Mouse (Mus musculus) spleen, adult 2 months (tissue): ENCODE data around the gene Adss.

ENCODE experiments used
- CTCF ChIP-seq: fragments of 200-500 bp; IDR thresholded peaks from 2 replicates; pipeline ENCODE4 v1.5.1; 2011; ENCODE audit warnings: mild to moderate bottlenecking, inconsistent platforms; ENCODE audit not compliant: insufficient read depth, insufficient read length, insufficient replicate concordance; ENCODE audit errors: extremely low read depth
- POLR2A ChIP-seq: fragments of 200-500 bp; IDR thresholded peaks from 2 replicates; pipeline ENCODE4 v1.6.1; 2011; ENCODE audit warnings: low read depth, low read length, inconsistent platforms

- TF ChIP-seq CTCF (no peak), POLR2A (no peak)
Measured at GRCm38 (mm10) chr1:177740707-177741106, 55.6 kb downstream of the Adss start.
